Mouse (Mus musculus) heart, postnatal 0 days (tissue): ENCODE data around the gene Cntn4.

Experiments
- CTCF ChIP-seq: IDR thresholded peaks from 2 replicates; pipeline ENCODE4 v1.5.1; 2016; ENCODE audit warnings: antibody characterized with exemption, control low read depth, low read depth
- EP300 ChIP-seq: IDR thresholded peaks from 2 replicates; pipeline ENCODE4 v1.6.1; 2016; ENCODE audit warnings: antibody characterized with exemption, low read depth

- no peak for TF ChIP-seq CTCF
- no peak for TF ChIP-seq EP300
Observed at GRCm38 (mm10) chr6:106565769-106566459, 888.5 kb downstream of the Cntn4 start.
